Comparison of ENCODE assay signal across 8 mouse cellular contexts in the genomic region with DNA sequence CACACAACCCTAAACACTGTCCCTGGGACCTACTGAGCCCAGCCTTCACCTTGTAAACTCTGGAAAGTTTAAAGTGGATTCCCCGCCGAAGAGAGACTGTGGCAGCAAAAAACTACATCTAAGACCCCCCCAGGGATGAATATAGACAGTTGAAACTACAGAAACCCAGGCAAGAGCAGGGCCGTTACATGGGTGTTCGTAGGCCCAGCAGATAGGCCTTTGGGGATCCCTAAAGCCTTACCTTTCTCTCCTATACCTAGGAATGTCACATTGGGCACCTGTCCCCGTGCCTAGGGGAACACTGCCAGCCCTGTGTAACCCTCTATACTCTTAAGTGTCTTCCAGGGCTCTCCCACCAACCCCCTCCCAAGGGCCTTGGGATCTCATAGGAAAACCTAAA.
DNase-seq lines count a peak whose midpoint lies in the region; ATAC-seq and TF ChIP-seq lines count a peak whose summit lies in the region.
"Had no signal": no experiment of that assay in that cellular context is flagged by ENCODE, and none has a peak within 500 bp of the region (broad histone marks: within the 10 kb centered on the region; RNA-seq: fewer than 3 reads in every experiment).

No protein-coding gene starts in this region.

- no peak overlapping the region for H3K9ac ChIP-seq in hindbrain, embryonic 11.5 days (ENCODE audit: low read depth, low read length)
- no peak overlapping the region for H3K9ac ChIP-seq in embryonic facial prominence, embryonic 13.5 days
- no peak overlapping the region for H3K9ac ChIP-seq in forebrain, embryonic 15.5 days (replicated peaks)
- H3K9ac ChIP-seq in limb, embryonic 14.5 days (ENCODE audit: low read depth, low read length, severe bottlenecking), result no peak overlapping the region

- no peak overlapping the region for H3K4me2 ChIP-seq in hindbrain, embryonic 11.5 days (replicated peaks; ENCODE audit: low read depth, low read length)
- no peak overlapping the region for H3K4me2 ChIP-seq in embryonic facial prominence, embryonic 13.5 days
- no peak overlapping the region for H3K4me2 ChIP-seq in forebrain, embryonic 15.5 days (replicated peaks)
- H3K4me2 ChIP-seq in limb, embryonic 14.5 days (replicated peaks; ENCODE audit: low read depth, low read length, severe bottlenecking), result no peak overlapping the region

- ATAC-seq in hindbrain, embryonic 11.5 days (ENCODE audit: low FRiP score), result no peak
- no peak for ATAC-seq in embryonic facial prominence, embryonic 13.5 days (ENCODE audit: insufficient number of reproducible peaks, insufficient read depth, low FRiP score, low TSS enrichment, low read depth)
- no peak for ATAC-seq in forebrain, embryonic 15.5 days (replicated peaks)
- no peak for ATAC-seq in limb, embryonic 14.5 days (ENCODE audit: low FRiP score, low read depth)

- TF ChIP-seq POLR2A in limb, embryonic 14.5 days (IDR thresholded peaks at IDR 0.05; ENCODE audit: borderline replicate concordance, extremely low read depth, insufficient read depth, insufficient read length), result no peak

- H3K36me3 ChIP-seq in hindbrain, embryonic 10.5 days, result no peaks in the 10 kb centered on the region
- no peaks in the 10 kb centered on the region for H3K36me3 ChIP-seq in hindbrain, embryonic 11.5 days (ENCODE audit: control insufficient read depth, insufficient read depth, low read length)
- H3K36me3 ChIP-seq in embryonic facial prominence, embryonic 13.5 days, result no peaks in the 10 kb centered on the region
- no peaks in the 10 kb centered on the region for H3K36me3 ChIP-seq in forebrain, embryonic 15.5 days
- no peaks in the 10 kb centered on the region for H3K36me3 ChIP-seq in limb, embryonic 14.5 days (ENCODE audit: control insufficient read depth, insufficient read depth, low read length)

- no peak for DNase-seq in hindbrain, embryonic 10.5 days (ENCODE audit: low spot score)
- no peak for DNase-seq in hindbrain, embryonic 11.5 days (ENCODE audit: low spot score)
- DNase-seq in limb, embryonic 14.5 days (ENCODE audit: low spot score), result no peak
- DNase-seq in retina, postnatal 1 day, result no peak
- DNase-seq in T-cell, adult 2 months (ENCODE audit: low spot score), result no peak
- DNase-seq: gastrocnemius, postnatal 10 days had no signal

- H3K27me3 ChIP-seq in hindbrain, embryonic 10.5 days (ENCODE audit: insufficient read depth, poor library complexity, severe bottlenecking), result no peaks in the 10 kb centered on the region; the same call in 1 of the 2 replicates
- H3K27me3 ChIP-seq in hindbrain, embryonic 11.5 days (ENCODE audit: control insufficient read depth, insufficient read depth, low read length), result no peaks in the 10 kb centered on the region
- no peaks in the 10 kb centered on the region for H3K27me3 ChIP-seq in embryonic facial prominence, embryonic 13.5 days
- H3K27me3 ChIP-seq in forebrain, embryonic 15.5 days, result no peaks in the 10 kb centered on the region
- no peaks in the 10 kb centered on the region for H3K27me3 ChIP-seq in limb, embryonic 14.5 days (ENCODE audit: control insufficient read depth, insufficient read depth, low read length)

- H3K27ac ChIP-seq in hindbrain, embryonic 10.5 days, result peak overlapping the region; percentile 69; the same call in 1 of the 2 replicates
- H3K27ac ChIP-seq in hindbrain, embryonic 11.5 days (ENCODE audit: low read depth, low read length), result no peak overlapping the region
- peak overlapping the region; percentile 84 for H3K27ac ChIP-seq in embryonic facial prominence, embryonic 13.5 days
- peak overlapping the region; percentile 91 for H3K27ac ChIP-seq in forebrain, embryonic 15.5 days (replicated peaks)
- H3K27ac ChIP-seq in limb, embryonic 14.5 days (replicated peaks; ENCODE audit: low read depth, low read length), result peak overlapping the region; percentile 6; the same call in 1 of the 2 replicates

- no peak overlapping the region for H3K4me3 ChIP-seq in hindbrain, embryonic 10.5 days
- H3K4me3 ChIP-seq in hindbrain, embryonic 11.5 days (ENCODE audit: low read depth, low read length), result no peak overlapping the region
- H3K4me3 ChIP-seq in embryonic facial prominence, embryonic 13.5 days, result no peak overlapping the region
- H3K4me3 ChIP-seq in forebrain, embryonic 15.5 days, result no peak overlapping the region
- no peak overlapping the region for H3K4me3 ChIP-seq in limb, embryonic 14.5 days (replicated peaks; ENCODE audit: low read length)

- WGBS in hindbrain, embryonic 10.5 days, result 93% methylated on average over 5 of the region's 5 CpGs
- WGBS in hindbrain, embryonic 11.5 days, result 90% methylated on average over 5 of the region's 5 CpGs
- 93% methylated on average over 5 of the region's 5 CpGs for WGBS in embryonic facial prominence, embryonic 13.5 days
- 90% methylated on average over 5 of the region's 5 CpGs for WGBS in forebrain, embryonic 15.5 days
- 72% methylated on average over 5 of the region's 5 CpGs for WGBS in limb, embryonic 14.5 days

- H3K9me3 ChIP-seq in hindbrain, embryonic 10.5 days, result no peaks in the 10 kb centered on the region
- no peaks in the 10 kb centered on the region for H3K9me3 ChIP-seq in hindbrain, embryonic 11.5 days (ENCODE audit: control insufficient read depth, low read length)
- no peaks in the 10 kb centered on the region for H3K9me3 ChIP-seq in embryonic facial prominence, embryonic 13.5 days
- H3K9me3 ChIP-seq in forebrain, embryonic 15.5 days, result no peaks in the 10 kb centered on the region
- no peaks in the 10 kb centered on the region for H3K9me3 ChIP-seq in limb, embryonic 14.5 days (ENCODE audit: control insufficient read depth, low read length)

- peaks cover 47% of the 10 kb centered on the region for H3K4me1 ChIP-seq in hindbrain, embryonic 10.5 days (replicated peaks)
- peaks cover 2% of the 10 kb centered on the region; the same call in 1 of the 2 replicates for H3K4me1 ChIP-seq in hindbrain, embryonic 11.5 days (replicated peaks; ENCODE audit: control insufficient read depth, insufficient read depth, low read length)
- H3K4me1 ChIP-seq in embryonic facial prominence, embryonic 13.5 days, result peaks cover 55% of the 10 kb centered on the region
- H3K4me1 ChIP-seq in forebrain, embryonic 15.5 days, result peaks cover 29% of the 10 kb centered on the region
- peaks cover 32% of the 10 kb centered on the region for H3K4me1 ChIP-seq in limb, embryonic 14.5 days (ENCODE audit: control insufficient read depth, insufficient read depth, low read length)
